Mouse (Mus musculus): ENCODE measurements around the gene Wdr74.
A peak's percentile ranks its signal among the peaks of the same experiment; 100 is the strongest.

The Wdr74 gene

GRCm38 (mm10) chr19:8741243-8741869, 5.7 kb downstream of the Wdr74 start, which contains the start of gene Stx5a:
Stx5a (plus strand) TSS chr19:8741413.
- peak; percentile 85 to 90 for DNase-seq (ENCODE audit: low spot score in 2 of 2)

GRCm38 (mm10) chr19:8742176-8742575, 6.5 kb downstream of the Wdr74 start:
- DNase-seq (ENCODE audit: low spot score in 2 of 2), result no peak

GRCm38 (mm10) chr19:8745382-8745781, 9.8 kb downstream of the Wdr74 start:
- DNase-seq (ENCODE audit: low spot score in 2 of 2), result no peak

- DNase-seq (ENCODE audit: low spot score in 2 of 2), result no peak
These were observed 11.7 kb downstream of the Wdr74 start for GRCm38 (mm10) chr19:8747368-8747767.

GRCm38 (mm10) chr19:8755652-8756051, 20.0 kb downstream of the Wdr74 start:
- DNase-seq (ENCODE audit: low spot score in 2 of 2), result no peak

GRCm38 (mm10) chr19:8756635-8757387, 21.2 kb downstream of the Wdr74 start, which contains the start of gene Nxf1:
Nxf1 (plus strand) TSS chr19:8757073.
- DNase-seq (ENCODE audit: low spot score in 2 of 2), result peak; percentile 89 to 94

- no peak for DNase-seq (ENCODE audit: low spot score in 2 of 2)
These were observed 21.9 kb downstream of the Wdr74 start for GRCm38 (mm10) chr19:8757471-8757998.

- DNase-seq (ENCODE audit: low spot score in 2 of 2), result no peak
These were observed 23.3 kb downstream of the Wdr74 start for GRCm38 (mm10) chr19:8758899-8759298.

- DNase-seq (ENCODE audit: low spot score in 2 of 2), result no peak
These were observed 25.1 kb downstream of the Wdr74 start for GRCm38 (mm10) chr19:8760757-8761156.

- no peak for DNase-seq (ENCODE audit: low spot score in 2 of 2)
These were observed 27.6 kb downstream of the Wdr74 start for GRCm38 (mm10) chr19:8763276-8763675.

GRCm38 (mm10) chr19:8765562-8765961, 29.9 kb downstream of the Wdr74 start:
- no peak for DNase-seq (ENCODE audit: low spot score in 2 of 2)

- peak; percentile 60 to 76 for DNase-seq (ENCODE audit: low spot score in 2 of 2)
These were observed 35.1 kb downstream of the Wdr74 start, which contains the start of gene Tmem223 for GRCm38 (mm10) chr19:8770567-8771270. Tmem223 (plus strand) TSS chr19:8770996.

- no peak for DNase-seq (ENCODE audit: low spot score in 2 of 2)
These were observed 37.4 kb downstream of the Wdr74 start for GRCm38 (mm10) chr19:8772996-8773395.

- DNase-seq (ENCODE audit: low spot score in 2 of 2), result no peak
These were observed 37.8 kb downstream of the Wdr74 start for GRCm38 (mm10) chr19:8773409-8773808.

- DNase-seq (ENCODE audit: low spot score in 2 of 2), result peak; percentile 95 to 98
These were observed 38.6 kb downstream of the Wdr74 start, which contains the start of gene Tmem179b for GRCm38 (mm10) chr19:8774086-8774835. Tmem179b (minus strand) TSS chr19:8774467.

GRCm38 (mm10) chr19:8774951-8775421, 39.4 kb downstream of the Wdr74 start:
- peak in 1 of 2 experiments; percentile 26 for DNase-seq (ENCODE audit: low spot score in 2 of 2)

GRCm38 (mm10) chr19:8786008-8786781, 50.6 kb downstream of the Wdr74 start, which contains the start of gene Taf6l:
Taf6l (minus strand) TSS chr19:8786417.
- peak; percentile 81 to 85 for DNase-seq (ENCODE audit: low spot score in 2 of 2)

- no peak for DNase-seq (ENCODE audit: low spot score in 2 of 2)
These were observed 52.9 kb downstream of the Wdr74 start for GRCm38 (mm10) chr19:8788521-8788920.

GRCm38 (mm10) chr19:8789171-8789570, 53.5 kb downstream of the Wdr74 start:
- no peak for DNase-seq (ENCODE audit: low spot score in 2 of 2)

GRCm38 (mm10) chr19:8790171-8790570, 54.5 kb downstream of the Wdr74 start:
- DNase-seq (ENCODE audit: low spot score in 2 of 2), result no peak

Data from spleen, postnatal 14 days (tissue).